Mouse (Mus musculus): Measurements from ENCODE around the gene Tst.

DNA sequence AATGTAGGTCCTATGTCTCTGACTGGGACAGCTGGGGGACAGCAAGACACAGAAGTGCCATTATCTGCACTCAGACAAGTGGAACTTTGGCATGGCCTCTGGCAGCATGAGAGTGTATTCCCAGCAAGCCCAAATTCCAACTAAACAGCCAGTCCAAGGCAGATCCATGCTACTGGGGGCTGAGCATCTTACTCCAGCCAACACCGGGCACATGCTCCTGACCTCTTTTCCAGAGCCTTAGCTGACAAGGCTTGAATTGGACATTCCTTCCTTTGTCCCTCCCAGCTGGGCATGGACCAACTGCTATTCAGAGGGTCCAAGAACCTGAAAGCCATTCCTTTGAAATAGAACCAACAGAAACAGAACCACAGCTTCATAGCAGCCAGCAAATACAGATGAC is 36.1 kb downstream of the Tst start:
- TF ChIP-seq TAL1 (IDR thresholded peaks at IDR 0.05; ENCODE audit: low read length) (no peak), GATA1 (IDR thresholded peaks at IDR 0.05; ENCODE audit: low read length) (no peak)

All from erythroblast, embryonic 14.5 days (primary cell).